Mouse (Mus musculus): ENCODE measurements around the gene Cyp24a1. TPM values are rescaled to one million over a fixed set of nuclear protein-coding genes. Genes with fewer than 3 reads are reported as not detected.
"Not testable (repeated sequence)": the region's sequence is repeated elsewhere in the genome, so short reads cannot be mapped to it uniquely, and the experiment has no call there.

Gene Cyp24a1
- polyA plus RNA-seq, 1 experiment, result 0.01 TPM

DNA sequence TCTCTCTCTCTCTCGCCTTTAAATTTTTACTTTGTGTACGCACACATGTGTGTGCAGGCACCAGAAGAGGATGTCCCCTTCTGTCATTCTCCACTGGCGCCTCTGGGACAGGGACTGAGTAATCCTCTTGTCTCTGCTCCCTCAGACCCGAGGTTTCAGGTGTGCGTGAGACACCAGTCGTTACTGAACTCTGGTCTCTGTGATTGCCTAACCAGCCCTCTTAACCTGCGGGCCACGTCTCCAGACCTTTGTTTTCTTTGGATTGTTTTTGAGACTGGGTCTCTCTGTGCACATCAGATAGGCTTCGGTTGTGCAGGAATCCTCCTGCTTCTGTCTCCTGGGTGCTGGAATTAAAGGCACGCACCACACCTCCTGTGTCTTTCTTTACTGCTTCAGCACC, 37.8 kb downstream of the Cyp24a1 start:
- H3K4me3 ChIP-seq, result no peak overlapping the region
- TF ChIP-seq SRF (IDR thresholded peaks at IDR 0.05; ENCODE audit: control insufficient read depth, insufficient read length, low read depth) (no peak), TCF12 (IDR thresholded peaks at IDR 0.05; ENCODE audit: insufficient read depth, poor library complexity, severe bottlenecking) (no peak), POLR2A (IDR thresholded peaks at IDR 0.05; ENCODE audit: insufficient read length, low read depth) (no peak), REST (IDR thresholded peaks at IDR 0.05; ENCODE audit: insufficient read depth, insufficient read length) (no peak), MYOD1 (IDR thresholded peaks at IDR 0.05; ENCODE audit: control insufficient read depth in 1 of 3, insufficient read length in 2 of 3, low read depth in 2 of 3) (no peak), E2F4 (IDR thresholded peaks at IDR 0.05; ENCODE audit: insufficient read depth) (no peak), POLR2AphosphoS2 (IDR thresholded peaks at IDR 0.05; ENCODE audit: insufficient read length, low read depth) (no peak)
- no peak overlapping the region for H3ac ChIP-seq (ENCODE audit: control insufficient read depth, insufficient read length)
- H3K36me3 ChIP-seq (ENCODE audit: control insufficient read depth, insufficient read depth), result no peaks in the 10 kb centered on the region
- H3K27me3 ChIP-seq (ENCODE audit: control insufficient read depth, insufficient read depth, insufficient read length), result peaks cover 27% of the 10 kb centered on the region
- no peak overlapping the region for H3K4me2 ChIP-seq (ENCODE audit: low read depth)
- no peaks in the 10 kb centered on the region for H3K79me2 ChIP-seq (ENCODE audit: control insufficient read depth, insufficient read depth)

DNA sequence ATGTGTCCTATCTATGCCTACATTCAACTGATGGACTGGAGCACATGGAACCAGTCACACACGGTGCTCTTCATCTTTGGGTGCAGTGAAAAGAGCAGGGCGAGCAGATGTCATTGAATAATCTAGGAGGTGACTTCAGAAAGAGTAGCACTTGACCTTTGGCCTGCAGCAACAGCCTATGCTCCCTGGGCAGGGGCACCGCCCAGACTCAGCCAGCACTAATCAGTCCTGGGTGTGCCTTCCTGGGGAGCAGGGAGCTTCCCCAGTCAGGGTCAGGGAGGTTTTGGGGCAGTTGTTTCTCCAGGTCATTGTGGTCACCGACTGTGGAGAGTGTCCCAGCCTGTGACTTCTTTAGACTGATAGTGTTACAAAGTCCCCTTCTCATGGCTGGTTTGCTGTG, 43.1 kb downstream of the Cyp24a1 start:
- peaks cover 27% of the 10 kb centered on the region for H3K27me3 ChIP-seq (ENCODE audit: control insufficient read depth, insufficient read depth, insufficient read length)
- H3K36me3 ChIP-seq (ENCODE audit: control insufficient read depth, insufficient read depth), result not testable (repeated sequence)

DNA sequence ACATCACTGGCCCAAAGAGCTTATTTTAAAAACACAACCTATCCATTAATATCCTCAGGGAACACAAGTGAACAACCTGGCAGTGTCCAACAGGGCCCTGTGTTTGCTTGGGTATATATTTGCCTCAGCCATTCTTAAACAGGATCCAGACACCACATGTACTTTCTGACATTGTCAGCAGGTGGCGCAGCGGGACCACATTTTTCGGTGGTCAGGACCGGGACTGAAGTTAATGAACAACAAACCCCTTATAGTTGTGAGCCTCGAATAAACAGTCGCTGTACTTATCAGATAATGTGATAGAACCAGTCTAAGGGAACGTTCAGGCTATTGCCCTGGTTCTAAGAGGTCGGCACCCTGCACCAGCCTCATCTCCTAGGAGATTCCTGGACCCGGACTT, 46.0 kb downstream of the Cyp24a1 start:
- Histone ChIP-seq H3K79me2 (ENCODE audit: control insufficient read depth, insufficient read depth) (no peaks in the 10 kb centered on the region), H3K4me2 (ENCODE audit: low read depth) (peak overlapping the region; percentile 28), H3K36me3 (ENCODE audit: control insufficient read depth, insufficient read depth) (no peaks in the 10 kb centered on the region), H3ac (ENCODE audit: control insufficient read depth, insufficient read length) (no peak overlapping the region), H3K27me3 (ENCODE audit: control insufficient read depth, insufficient read depth, insufficient read length) (peaks cover 19% of the 10 kb centered on the region), H3K4me3 (no peak overlapping the region)
- no peak for TF ChIP-seq TCF3 (IDR thresholded peaks at IDR 0.05; ENCODE audit: insufficient read length, low read depth)
- no peak for TF ChIP-seq TCF12 (IDR thresholded peaks at IDR 0.05; ENCODE audit: insufficient read depth, poor library complexity, severe bottlenecking)
- TF ChIP-seq E2F4 (IDR thresholded peaks at IDR 0.05; ENCODE audit: insufficient read depth), result no peak
- TF ChIP-seq MYOG (IDR thresholded peaks at IDR 0.05; ENCODE audit: control insufficient read depth in 1 of 3, insufficient read depth in 1 of 3, insufficient read length in 2 of 3, low read depth in 2 of 3), result no peak
- no peak for TF ChIP-seq USF1 (IDR thresholded peaks at IDR 0.05; ENCODE audit: low read depth)
- no peak for TF ChIP-seq POLR2A (IDR thresholded peaks at IDR 0.05; ENCODE audit: insufficient read length, low read depth)
- TF ChIP-seq REST (IDR thresholded peaks at IDR 0.05; ENCODE audit: insufficient read depth, insufficient read length), result no peak
- TF ChIP-seq MYOD1 (IDR thresholded peaks at IDR 0.05; ENCODE audit: control insufficient read depth in 1 of 3, insufficient read length in 2 of 3, low read depth in 2 of 3), result no peak
- TF ChIP-seq MAX (IDR thresholded peaks at IDR 0.05; ENCODE audit: low read depth), result no peak
- TF ChIP-seq POLR2AphosphoS2 (IDR thresholded peaks at IDR 0.05; ENCODE audit: insufficient read length, low read depth), result no peak
- TF ChIP-seq CEBPB (IDR thresholded peaks at IDR 0.05; ENCODE audit: insufficient read depth, poor library complexity, severe bottlenecking), result no peak
- TF ChIP-seq SRF (IDR thresholded peaks at IDR 0.05; ENCODE audit: control insufficient read depth, insufficient read length, low read depth), result no peak

More for the DNA sequence above, 43.1 kb downstream of the Cyp24a1 start:
- H3K4me2 ChIP-seq (ENCODE audit: low read depth); H3K4me3 ChIP-seq; H3K79me2 ChIP-seq (ENCODE audit: control insufficient read depth, insufficient read depth); H3ac ChIP-seq (ENCODE audit: control insufficient read depth, insufficient read length): not testable (repeated sequence)

- H3K36me3 ChIP-seq (ENCODE audit: control insufficient read depth, insufficient read depth), result no peaks in the 10 kb centered on the region
- H3K79me2 ChIP-seq (ENCODE audit: control insufficient read depth, insufficient read depth), result no peaks in the 10 kb centered on the region
- H3K4me2 ChIP-seq (ENCODE audit: low read depth), result no peak overlapping the region
- H3ac ChIP-seq (ENCODE audit: control insufficient read depth, insufficient read length), result no peak overlapping the region
- TF ChIP-seq MYOG (IDR thresholded peaks at IDR 0.05; ENCODE audit: control insufficient read depth in 1 of 3, insufficient read depth in 1 of 3, insufficient read length in 2 of 3, low read depth in 2 of 3), result no peak
- no peak for TF ChIP-seq POLR2AphosphoS2 (IDR thresholded peaks at IDR 0.05; ENCODE audit: insufficient read length, low read depth)
- TF ChIP-seq POLR2A (IDR thresholded peaks at IDR 0.05; ENCODE audit: insufficient read length, low read depth), result no peak
- TF ChIP-seq USF1 (IDR thresholded peaks at IDR 0.05; ENCODE audit: low read depth), result no peak
- no peak for TF ChIP-seq CEBPB (IDR thresholded peaks at IDR 0.05; ENCODE audit: insufficient read depth, poor library complexity, severe bottlenecking)
- TF ChIP-seq MYOD1 (IDR thresholded peaks at IDR 0.05; ENCODE audit: control insufficient read depth in 1 of 3, insufficient read length in 2 of 3, low read depth in 2 of 3), result no peak
- TF ChIP-seq REST (IDR thresholded peaks at IDR 0.05; ENCODE audit: insufficient read depth, insufficient read length), result no peak
- no peak for TF ChIP-seq MAX (IDR thresholded peaks at IDR 0.05; ENCODE audit: low read depth)
- H3K4me3 ChIP-seq, result no peak overlapping the region
- peaks cover 9% of the 10 kb centered on the region for H3K27me3 ChIP-seq (ENCODE audit: control insufficient read depth, insufficient read depth, insufficient read length)
Observed at GRCm38 (mm10) chr2:170447651-170448050, 49.3 kb downstream of the Cyp24a1 start.

- Histone ChIP-seq H3K4me2 (ENCODE audit: low read depth) (no peak overlapping the region), H3ac (ENCODE audit: control insufficient read depth, insufficient read length) (no peak overlapping the region), H3K4me3 (no peak overlapping the region), H3K36me3 (ENCODE audit: control insufficient read depth, insufficient read depth) (no peaks in the 10 kb centered on the region), H3K27me3 (ENCODE audit: control insufficient read depth, insufficient read depth, insufficient read length) (peaks cover 4% of the 10 kb centered on the region), H3K79me2 (ENCODE audit: control insufficient read depth, insufficient read depth) (no peaks in the 10 kb centered on the region)
- no peak for TF ChIP-seq MYOG (IDR thresholded peaks at IDR 0.05; ENCODE audit: control insufficient read depth in 1 of 3, insufficient read depth in 1 of 3, insufficient read length in 2 of 3, low read depth in 2 of 3)
- TF ChIP-seq REST (IDR thresholded peaks at IDR 0.05; ENCODE audit: insufficient read depth, insufficient read length), result no peak
- no peak for TF ChIP-seq E2F4 (IDR thresholded peaks at IDR 0.05; ENCODE audit: insufficient read depth)
- TF ChIP-seq CEBPB (IDR thresholded peaks at IDR 0.05; ENCODE audit: insufficient read depth, poor library complexity, severe bottlenecking), result no peak
- no peak for TF ChIP-seq USF1 (IDR thresholded peaks at IDR 0.05; ENCODE audit: low read depth)
- TF ChIP-seq SRF (IDR thresholded peaks at IDR 0.05; ENCODE audit: control insufficient read depth, insufficient read length, low read depth), result no peak
- no peak for TF ChIP-seq MAX (IDR thresholded peaks at IDR 0.05; ENCODE audit: low read depth)
- TF ChIP-seq POLR2A (IDR thresholded peaks at IDR 0.05; ENCODE audit: insufficient read length, low read depth), result no peak
Observed at GRCm38 (mm10) chr2:170446843-170447383, 50.0 kb downstream of the Cyp24a1 start.

Measured in myocyte (in vitro differentiated cells).